Mouse (Mus musculus) kidney, embryonic 14.5 days (tissue): ENCODE data around the gene Ralbp1. TPM values are rescaled to one million over a fixed set of nuclear protein-coding genes. Genes with fewer than 3 reads are reported as not detected.

ENCODE experiments used
- ATAC-seq: fragments of 200-750 bp; cut with Nextera tagmentation; 2 replicates; pipeline ENCODE4 v1.8.0; 2017; ENCODE audit warnings: moderate number of reproducible peaks, mild to moderate bottlenecking, moderate TSS enrichment, moderate library complexity; ENCODE audit not compliant: low FRiP score, low TSS enrichment
- H3K27ac ChIP-seq: fragments of 300-500 bp; sonication (generic); 2 replicates; pipeline ENCODE4 v1.5.1; 2014; ENCODE audit warnings: low read depth, mild to moderate bottlenecking, low read length, moderate library complexity, mixed read lengths
- H3K27me3 ChIP-seq: fragments of 300-500 bp; sonication (generic); 2 replicates; pipeline ENCODE4 v1.6.1; 2014; ENCODE audit warnings: mild to moderate bottlenecking, low read length; ENCODE audit not compliant: control insufficient read depth, insufficient read depth
- H3K36me3 ChIP-seq: fragments of 300-500 bp; sonication (generic); 2 replicates; pipeline ENCODE4 v1.6.1; 2014; ENCODE audit warnings: low read length, mixed read lengths; ENCODE audit not compliant: control insufficient read depth, insufficient read depth
- H3K4me1 ChIP-seq: fragments of 300-500 bp; sonication (generic); 2 replicates; pipeline ENCODE4 v1.6.1; 2014; ENCODE audit warnings: low read length, mixed read lengths; ENCODE audit not compliant: control insufficient read depth, insufficient read depth
- H3K4me2 ChIP-seq: fragments of 300-500 bp; sonication (generic); replicated peaks from 2 replicates; pipeline ENCODE4 v1.6.1; 2014; ENCODE audit warnings: low read depth, mild to moderate bottlenecking, low read length
- H3K4me3 ChIP-seq: fragments of 300-500 bp; sonication (generic); 2 replicates; pipeline ENCODE4 v1.5.1; 2014; ENCODE audit warnings: mild to moderate bottlenecking, low read length
- H3K9ac ChIP-seq: fragments of 300-500 bp; sonication (generic); 2 replicates; pipeline ENCODE4 v1.6.1; 2014; ENCODE audit warnings: low read depth, mild to moderate bottlenecking, low read length, moderate library complexity
- H3K9me3 ChIP-seq: fragments of 300-500 bp; sonication (generic); 2 replicates; pipeline ENCODE4 v1.6.1; 2016; ENCODE audit warnings: low read length; ENCODE audit not compliant: control insufficient read depth
- WGBS: fragments of 180-500 bp; shearing (Covaris S2); extraction: QIAGEN DNeasy Blood & Tissue Kit; methylation state at CpG from one replicate; pipeline ENCODE4 v1.1.7; 2014; 5-methylcytosine and 5-hydroxymethylcytosine counted together
- polyA plus RNA-seq: library from polyadenylated mRNA; unstranded; fragments of >200 nt; fragmentation: Nextera tagmentation; extraction: Ambion mirVana; gene quantifications from 2 replicates; pipeline ENCODE4 v1.2.1, GENCODE M21; 2014

Gene Ralbp1
- polyA plus RNA-seq, 1 experiment from 2014 or later: 61.3 TPM

DNA sequence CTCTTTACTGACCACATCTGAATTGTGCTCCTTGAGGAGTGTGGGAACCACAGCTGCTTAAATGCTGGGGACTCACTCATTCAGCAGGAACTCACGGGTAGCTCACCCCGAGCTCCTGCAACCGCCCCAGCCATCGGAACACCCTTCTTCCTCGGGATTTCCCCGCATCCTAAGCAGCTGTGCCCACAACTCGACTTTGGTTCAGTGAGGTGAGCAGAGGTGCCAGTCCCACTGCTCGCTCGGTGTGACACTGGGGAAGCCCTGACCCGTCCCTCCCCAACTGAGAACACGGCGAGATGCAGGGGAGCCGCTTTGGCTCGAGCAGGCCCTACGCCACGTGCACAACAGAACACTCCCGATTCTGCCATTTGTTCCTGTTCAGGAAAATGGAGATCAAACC, 35.1 kb downstream of the Ralbp1 start:
- whole genome bisulfite sequencing: 90% methylated on average over 17 of the region's 17 CpGs
- H3K36me3 ChIP-seq: peaks cover 72% of the 10 kb centered on the region
- no peak overlapping the region for H3K9ac ChIP-seq
- no peak overlapping the region for H3K27ac ChIP-seq
- ATAC-seq: no peak
- H3K4me3 ChIP-seq: no peak overlapping the region
- no peaks in the 10 kb centered on the region for H3K4me1 ChIP-seq
- no peak overlapping the region for H3K4me2 ChIP-seq
- H3K27me3 ChIP-seq: no peaks in the 10 kb centered on the region
- no peaks in the 10 kb centered on the region for H3K9me3 ChIP-seq

DNA sequence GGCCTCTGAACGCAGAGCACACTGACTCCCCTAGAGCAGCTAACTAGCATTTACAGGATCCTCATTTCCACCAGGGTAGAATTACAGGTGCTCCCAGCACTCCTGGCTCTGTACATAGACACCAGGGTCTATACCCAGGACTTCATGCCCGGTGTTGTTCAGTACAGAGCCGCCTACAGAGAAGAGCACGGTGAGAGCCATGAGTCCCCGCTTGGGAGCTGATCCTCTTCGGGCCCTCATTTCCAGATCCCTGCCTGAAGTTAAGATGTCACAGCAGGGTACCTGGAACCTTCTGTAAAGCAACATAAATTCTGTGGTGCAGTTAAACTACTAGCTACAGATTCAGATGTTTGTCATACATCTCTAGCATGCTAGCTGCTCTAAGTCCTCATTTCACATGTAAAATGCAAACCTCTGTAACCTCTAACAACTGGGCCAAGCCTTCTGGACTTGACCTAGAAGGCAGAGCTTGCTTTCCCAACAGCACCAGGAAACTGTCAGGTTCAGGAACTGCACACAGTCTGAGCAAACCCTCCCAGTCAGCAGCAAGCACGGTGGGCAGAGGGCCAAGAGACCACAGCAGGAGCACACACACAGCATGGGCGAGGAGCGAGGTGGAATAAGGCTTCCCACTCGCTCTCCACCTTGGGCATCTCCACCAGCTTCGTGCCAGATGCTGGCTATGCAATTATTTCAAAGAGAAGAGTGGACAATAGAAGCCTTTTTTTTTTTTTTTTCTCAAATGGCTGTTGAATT, 37.7 kb downstream of the Ralbp1 start:
- Histone ChIP-seq H3K4me2 (no peak overlapping the region), H3K4me3 (no peak overlapping the region), H3K9ac (no peak overlapping the region), H3K4me1 (no peaks in the 10 kb centered on the region), H3K9me3 (no peaks in the 10 kb centered on the region), H3K27ac (no peak overlapping the region), H3K27me3 (no peaks in the 10 kb centered on the region), H3K36me3 (peaks cover 70% of the 10 kb centered on the region)
- 84% methylated on average over 11 of the region's 11 CpGs for WGBS
- no peak for ATAC-seq

DNA sequence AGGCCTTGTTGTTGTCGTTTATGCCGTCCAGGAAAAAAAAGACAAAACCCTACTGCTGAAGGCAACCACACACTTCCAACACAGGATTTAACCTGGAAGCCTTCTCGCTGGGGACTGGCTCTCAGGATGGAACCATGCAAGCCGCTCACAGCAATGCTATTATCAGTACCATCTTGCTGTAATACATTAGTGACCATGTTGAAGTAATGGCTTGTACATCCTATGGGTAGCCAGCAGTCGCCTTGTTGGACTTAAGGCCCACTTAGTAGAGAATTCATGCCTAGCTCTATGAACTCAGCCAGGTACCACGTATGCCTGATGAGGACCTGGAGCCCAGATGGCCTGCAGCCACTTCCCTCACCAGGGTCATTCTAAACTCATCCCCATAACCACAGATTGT, 40.2 kb downstream of the Ralbp1 start:
- H3K4me2 ChIP-seq: no peak overlapping the region
- 87% methylated on average over 6 of the region's 6 CpGs for WGBS
- no peak overlapping the region for H3K4me3 ChIP-seq
- H3K9me3 ChIP-seq: no peaks in the 10 kb centered on the region
- no peaks in the 10 kb centered on the region for H3K4me1 ChIP-seq
- no peak for ATAC-seq
- H3K9ac ChIP-seq: no peak overlapping the region
- peaks cover 70% of the 10 kb centered on the region for H3K36me3 ChIP-seq
- H3K27ac ChIP-seq: no peak overlapping the region
- H3K27me3 ChIP-seq: no peaks in the 10 kb centered on the region

DNA sequence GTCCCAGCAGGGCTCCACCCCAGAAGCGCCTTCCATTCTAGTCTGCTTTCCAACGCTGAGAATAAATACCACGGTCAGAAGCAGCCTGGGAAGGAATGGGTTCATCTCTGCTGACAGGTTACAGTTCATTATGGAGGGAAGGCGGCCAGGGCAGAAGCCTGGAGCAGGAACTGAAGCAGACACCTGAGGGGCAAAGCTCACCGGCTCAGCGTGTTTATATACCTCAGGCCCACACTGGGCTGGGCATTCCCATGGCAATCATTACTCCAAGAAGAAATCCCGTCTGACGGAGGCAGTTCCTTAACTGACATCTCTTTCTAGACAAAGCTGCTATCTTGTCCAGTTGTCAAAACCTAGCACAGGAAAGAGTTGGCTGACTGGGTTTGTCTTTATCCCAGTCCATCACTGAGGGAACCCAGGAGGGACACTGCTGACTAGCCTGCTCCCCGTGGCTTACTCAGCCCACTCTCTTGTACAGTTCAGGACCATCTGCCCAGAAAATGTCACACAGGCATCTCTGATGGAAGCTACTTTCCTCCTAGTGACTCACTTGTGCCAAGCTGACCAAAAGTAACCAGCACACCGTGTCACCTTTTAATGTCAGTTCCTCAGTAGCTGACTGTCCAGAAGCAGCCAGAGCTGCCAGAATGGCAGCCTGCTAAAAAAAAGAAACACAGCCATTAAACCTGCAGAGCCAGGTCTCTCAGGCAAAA, 42.8 kb downstream of the Ralbp1 start:
- 85% methylated on average over 10 of the region's 10 CpGs for WGBS
- Histone ChIP-seq H3K27ac (no peak overlapping the region), H3K36me3 (peaks cover 75% of the 10 kb centered on the region), H3K4me2 (no peak overlapping the region), H3K4me3 (no peak overlapping the region), H3K9ac (no peak overlapping the region), H3K9me3 (no peaks in the 10 kb centered on the region), H3K4me1 (no peaks in the 10 kb centered on the region), H3K27me3 (no peaks in the 10 kb centered on the region)
- ATAC-seq: no peak

DNA sequence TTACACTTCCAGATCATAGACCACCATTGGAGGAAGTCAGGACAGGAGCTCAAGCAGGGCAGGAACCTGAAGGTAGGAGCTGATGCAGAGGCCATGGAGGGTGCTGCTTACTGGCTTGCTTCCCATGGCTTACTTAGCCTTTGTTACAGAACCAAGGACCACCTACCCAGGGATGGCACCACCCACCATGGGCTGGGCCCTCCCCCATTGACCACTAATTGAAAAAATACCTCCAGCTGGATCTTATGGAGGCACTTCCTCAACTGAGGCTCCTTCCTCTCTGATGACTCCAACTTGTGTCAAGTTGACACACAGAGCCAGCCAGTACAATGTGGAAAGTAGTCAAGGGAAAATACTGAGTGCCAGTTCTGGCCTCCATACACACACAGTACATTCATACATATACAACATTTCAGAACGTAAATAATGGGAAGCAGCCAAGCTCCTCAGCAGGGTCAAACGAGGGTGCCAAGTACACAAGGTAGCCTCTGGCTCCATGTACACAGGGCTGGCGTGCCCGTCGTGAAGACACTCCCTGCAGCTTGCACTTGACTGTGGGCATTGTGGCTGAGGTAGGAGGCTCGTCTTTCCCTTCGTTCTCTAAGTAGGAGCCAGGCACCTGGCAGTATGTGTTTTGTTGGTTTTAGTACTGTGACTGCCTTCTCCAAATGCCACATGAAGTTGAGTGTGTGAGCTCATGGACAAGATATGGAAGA, 45.9 kb downstream of the Ralbp1 start:
- Histone ChIP-seq H3K36me3 (peaks cover 95% of the 10 kb centered on the region), H3K27ac (no peak overlapping the region), H3K9ac (no peak overlapping the region), H3K4me1 (no peaks in the 10 kb centered on the region), H3K9me3 (no peaks in the 10 kb centered on the region), H3K4me2 (no peak overlapping the region), H3K4me3 (no peak overlapping the region), H3K27me3 (no peaks in the 10 kb centered on the region)
- 88% methylated on average over 7 of the region's 7 CpGs for WGBS
- ATAC-seq: no peak

DNA sequence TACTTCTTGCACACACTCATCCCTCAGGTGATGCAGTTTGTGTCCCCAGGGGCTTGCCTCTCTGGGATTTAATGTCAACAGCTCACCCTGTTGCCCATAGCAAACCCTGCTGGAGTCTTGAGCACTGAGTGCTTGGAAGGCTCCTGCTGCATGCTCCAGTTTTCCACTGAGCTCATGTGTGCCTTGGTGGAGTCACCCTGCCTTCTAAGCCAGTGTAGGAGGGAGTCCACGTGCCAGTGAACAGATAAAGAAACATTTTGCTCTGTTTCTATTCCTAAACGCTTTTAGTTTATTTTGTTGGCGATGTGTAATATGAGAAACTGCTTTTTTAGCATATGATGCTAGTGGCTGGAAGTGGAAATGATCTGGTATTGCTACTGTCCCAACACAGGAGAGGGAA, 48.9 kb downstream of the Ralbp1 start:
- Histone ChIP-seq H3K27me3 (no peaks in the 10 kb centered on the region), H3K9me3 (no peaks in the 10 kb centered on the region), H3K9ac (no peak overlapping the region), H3K4me3 (no peak overlapping the region), H3K4me1 (no peaks in the 10 kb centered on the region), H3K4me2 (no peak overlapping the region), H3K36me3 (peaks cover 96% of the 10 kb centered on the region), H3K27ac (no peak overlapping the region)
- no peak for ATAC-seq
- 89% methylated on average over 3 of the region's 3 CpGs for WGBS

DNA sequence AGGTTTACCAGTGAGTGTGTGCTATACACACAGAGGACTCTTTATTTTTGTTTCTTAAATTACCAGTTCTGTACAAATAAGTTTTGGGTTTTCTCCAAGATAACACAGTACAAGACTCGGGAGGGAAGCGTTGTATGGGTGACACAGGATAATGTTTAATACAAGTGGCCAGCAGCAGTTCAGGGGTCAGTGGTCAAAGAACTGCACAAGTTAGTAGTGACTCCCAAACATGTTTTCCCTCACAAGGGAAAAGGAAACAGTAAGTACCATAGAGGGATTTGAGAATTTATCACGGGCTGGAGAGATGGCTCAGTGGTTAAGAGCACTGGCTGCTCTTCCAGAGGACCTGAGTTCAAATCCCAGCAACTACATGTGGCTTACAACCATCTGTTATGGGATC, 51.7 kb downstream of the Ralbp1 start:
- Histone ChIP-seq H3K4me1 (no peaks in the 10 kb centered on the region), H3K4me3 (no peak overlapping the region), H3K27me3 (no peaks in the 10 kb centered on the region), H3K9ac (no peak overlapping the region), H3K27ac (no peak overlapping the region), H3K9me3 (no peaks in the 10 kb centered on the region), H3K36me3 (peaks cover 97% of the 10 kb centered on the region), H3K4me2 (no peak overlapping the region)
- 86% methylated on average over 3 of the region's 3 CpGs for WGBS
- no peak for ATAC-seq

DNA sequence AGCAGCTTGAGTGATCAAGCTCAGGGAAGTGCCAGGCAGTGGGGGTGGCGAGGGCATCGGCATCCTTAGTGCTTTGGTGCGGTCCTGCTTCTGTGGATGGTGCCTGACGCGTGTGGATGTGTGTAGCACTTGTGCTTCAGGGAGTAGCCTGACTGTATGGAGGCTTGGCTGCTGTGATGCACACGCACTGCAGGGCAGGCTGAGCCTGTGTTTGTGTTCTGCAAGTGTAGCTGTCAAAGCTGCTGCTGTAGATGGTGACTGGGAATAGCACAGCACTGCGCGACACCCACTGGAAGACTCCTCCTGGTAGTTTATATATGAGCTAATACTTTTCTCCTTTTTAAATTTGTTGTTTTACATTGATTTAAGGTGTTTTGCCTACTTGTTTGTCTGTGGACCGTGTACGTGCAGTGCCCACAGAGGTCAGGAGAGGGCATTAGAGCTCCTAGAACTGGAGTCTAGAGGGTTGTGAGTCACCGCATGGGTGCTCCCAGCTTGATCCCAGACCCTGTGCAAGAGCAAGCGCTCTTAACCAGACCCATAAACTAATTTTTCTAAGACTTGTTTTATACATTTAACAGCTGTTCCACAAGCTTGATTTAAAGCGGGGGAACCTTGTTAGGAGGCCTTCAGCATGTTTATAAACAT, 55.3 kb downstream of the Ralbp1 start:
- ATAC-seq: no peak; the same call in 1 of the 2 replicates
- H3K4me3 ChIP-seq: no peak overlapping the region
- H3K9ac ChIP-seq: no peak overlapping the region
- H3K36me3 ChIP-seq: peaks cover 85% of the 10 kb centered on the region
- H3K4me2 ChIP-seq: no peak overlapping the region
- H3K4me1 ChIP-seq: no peaks in the 10 kb centered on the region
- no peak overlapping the region for H3K27ac ChIP-seq
- H3K27me3 ChIP-seq: no peaks in the 10 kb centered on the region
- WGBS: 88% methylated on average over 13 of the region's 13 CpGs
- no peaks in the 10 kb centered on the region for H3K9me3 ChIP-seq
